Mouse (Mus musculus) liver, postnatal 0 days (tissue): Measurements from ENCODE around the gene Ncor2. TPM values are rescaled to one million over a fixed set of nuclear protein-coding genes. Genes with fewer than 3 reads are reported as not detected.

ENCODE experiments used
- ATAC-seq: fragments of 200-750 bp; cut with Nextera tagmentation; 2 replicates; pipeline ENCODE4 v1.8.0; 2017; ENCODE audit warnings: mild to moderate bottlenecking, moderate library complexity
- DNase-seq: peaks from one replicate; pipeline ENCODE4 v3.0.0-alpha.2; 2016
- H3K27ac ChIP-seq: fragments of 300-500 bp; sonication (generic); 2 replicates; pipeline ENCODE4 v1.5.1; 2014; ENCODE audit warnings: antibody characterized with exemption, moderate library complexity, mild to moderate bottlenecking, low read depth
- H3K27me3 ChIP-seq: fragments of 300-500 bp; sonication (generic); 2 replicates; pipeline ENCODE4 v1.6.1; 2014; ENCODE audit warnings: low read length, control low read depth, mixed read lengths; ENCODE audit not compliant: insufficient read depth
- H3K36me3 ChIP-seq: fragments of 300-500 bp; sonication (generic); replicated peaks from 2 replicates; pipeline ENCODE4 v1.6.1; 2014; ENCODE audit warnings: mild to moderate bottlenecking, control low read depth, low read length, moderate library complexity, mixed read lengths; ENCODE audit not compliant: insufficient read depth
- H3K4me1 ChIP-seq: fragments of 300-500 bp; sonication (generic); 2 replicates; pipeline ENCODE4 v1.6.1; 2014; ENCODE audit warnings: antibody characterized with exemption, mild to moderate bottlenecking, control low read depth; ENCODE audit not compliant: insufficient read depth
- H3K4me2 ChIP-seq: fragments of 300-500 bp; sonication (generic); 2 replicates; pipeline ENCODE4 v1.6.1; 2014; ENCODE audit warnings: low read depth, mild to moderate bottlenecking, low read length, moderate library complexity, mixed read lengths
- H3K4me3 ChIP-seq: fragments of 300-500 bp; sonication (generic); 2 replicates; pipeline ENCODE4 v1.5.1; 2014; ENCODE audit warnings: low read depth, low read length
- H3K9ac ChIP-seq: fragments of 300-500 bp; sonication (generic); replicated peaks from 2 replicates; pipeline ENCODE4 v1.6.1; 2014; ENCODE audit warnings: mild to moderate bottlenecking, moderate library complexity
- H3K9me3 ChIP-seq: fragments of 300-500 bp; sonication (generic); 2 replicates; pipeline ENCODE4 v1.6.1; 2016; ENCODE audit warnings: mild to moderate bottlenecking, control low read depth, low read length, mixed read lengths
- CTCF ChIP-seq: sonication (generic); IDR thresholded peaks from 2 replicates; pipeline ENCODE4 v1.5.1; 2016; ENCODE audit warnings: antibody characterized with exemption, low read depth
- EP300 ChIP-seq: IDR thresholded peaks from 2 replicates; pipeline ENCODE4 v1.6.1; 2016; ENCODE audit warnings: antibody characterized with exemption, low read depth, mild to moderate bottlenecking
- WGBS: fragments of 180-500 bp; shearing (Covaris S2); extraction: QIAGEN DNeasy Blood & Tissue Kit; methylation state at CpG from one replicate; pipeline ENCODE4 v1.1.7; 2014; ENCODE audit not compliant: insufficient replicate concordance; 5-methylcytosine and 5-hydroxymethylcytosine counted together
- polyA plus RNA-seq: library from polyadenylated mRNA; unstranded; fragments of >200 nt; fragmentation: Nextera tagmentation; extraction: Ambion mirVana; gene quantifications from 2 replicates; pipeline ENCODE4 v1.2.1, GENCODE M21; 2015

Gene Ncor2
- polyA plus RNA-seq, 1 experiment from 2014 or later, result 3.1 TPM

DNA sequence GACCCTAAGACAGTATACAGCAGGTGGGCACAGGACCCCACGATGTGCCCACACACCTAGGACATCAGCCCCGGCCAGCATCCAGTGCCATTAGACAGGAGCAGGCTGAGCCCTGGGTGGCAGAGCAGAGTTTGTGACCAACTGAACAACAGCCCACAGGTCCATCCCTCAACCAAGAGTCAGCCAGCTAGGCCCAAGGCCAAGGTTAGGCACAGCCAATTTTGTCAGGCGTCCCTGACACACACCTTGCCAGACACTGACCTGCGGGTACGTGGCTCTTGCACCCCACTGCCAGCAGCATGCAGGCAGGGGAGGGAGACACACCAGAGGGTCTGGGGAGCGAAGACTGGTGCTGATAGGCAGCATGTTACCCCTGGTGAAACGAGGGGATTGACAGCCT is 57.0 kb downstream of the Ncor2 start:
- Histone ChIP-seq H3K27ac (no peak overlapping the region), H3K4me1 (no peaks in the 10 kb centered on the region), H3K9me3 (no peaks in the 10 kb centered on the region), H3K36me3 (peaks cover 11% of the 10 kb centered on the region), H3K9ac (no peak overlapping the region), H3K27me3 (no peaks in the 10 kb centered on the region), H3K4me3 (no peak overlapping the region), H3K4me2 (no peak overlapping the region)
- no peak for ATAC-seq
- DNase-seq, result no peak
- WGBS, result 88% methylated on average over 7 of the region's 7 CpGs
- TF ChIP-seq EP300, result no peak
- no peak for TF ChIP-seq CTCF

DNA sequence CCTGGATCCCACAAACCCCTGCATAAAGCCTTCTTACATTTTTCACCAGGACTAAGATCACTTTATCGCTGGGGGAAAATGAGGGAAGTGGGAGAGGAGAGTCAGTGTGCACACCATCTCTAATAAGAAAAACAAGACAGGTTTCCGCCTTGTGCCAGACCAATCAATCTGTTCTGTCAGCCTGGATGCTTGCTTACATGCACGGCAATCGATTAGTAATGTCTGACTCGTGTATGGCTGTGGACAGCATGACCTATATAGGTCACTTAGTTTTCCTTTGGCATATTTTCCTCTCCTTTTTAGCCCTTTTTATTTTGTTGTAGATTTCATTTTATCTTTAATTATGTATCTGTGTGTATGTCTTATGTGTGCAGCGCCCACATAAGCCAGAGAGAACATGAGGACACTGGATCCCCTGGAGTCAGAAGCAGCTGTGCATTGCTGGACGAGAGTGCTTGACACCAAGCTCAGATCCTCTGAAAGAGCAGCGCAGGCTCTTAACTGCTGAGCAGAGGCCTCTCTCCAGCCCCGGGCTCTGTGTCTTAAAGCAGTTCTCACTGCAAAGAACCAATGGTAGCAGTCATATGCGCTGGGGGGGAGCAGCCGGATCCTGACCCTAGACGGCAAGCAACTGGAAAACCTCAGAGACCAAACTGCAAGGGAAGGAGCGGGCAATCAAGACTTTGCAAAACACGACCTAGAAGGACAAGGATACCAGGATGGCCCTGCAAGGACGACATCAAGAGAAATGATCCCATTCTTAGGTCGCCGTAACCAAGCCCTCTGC is 58.3 kb downstream of the Ncor2 start:
- WGBS, result 80% methylated on average over 17 of the region's 17 CpGs
- H3K36me3 ChIP-seq, result peaks cover 11% of the 10 kb centered on the region

DNA sequence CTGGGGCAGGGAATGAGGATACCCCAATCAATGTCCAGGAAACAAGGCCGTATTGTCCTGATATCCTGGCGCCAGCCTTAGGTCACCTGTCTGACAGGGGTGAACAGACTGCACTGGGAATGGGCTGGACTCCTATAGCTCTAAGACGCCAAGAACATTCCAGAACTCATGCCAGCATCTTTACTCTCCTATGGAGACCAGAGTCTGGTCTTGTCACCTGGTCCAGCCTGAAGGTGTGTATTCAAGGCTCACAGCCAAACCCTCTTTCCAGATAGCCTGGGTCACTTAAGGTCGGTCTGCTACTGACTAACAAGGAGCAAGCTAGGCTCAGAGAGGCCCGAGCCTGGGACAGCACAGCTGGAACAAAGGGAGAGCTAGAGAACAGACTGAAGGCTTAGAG is 61.8 kb downstream of the Ncor2 start:
- H3K9me3 ChIP-seq, result no peaks in the 10 kb centered on the region
- no peak overlapping the region for H3K27ac ChIP-seq
- no peak overlapping the region for H3K9ac ChIP-seq
- H3K4me2 ChIP-seq, result no peak overlapping the region
- WGBS, result 81% methylated on average over 5 of the region's 5 CpGs
- TF ChIP-seq EP300 (no peak), CTCF (no peak)
- peaks cover 11% of the 10 kb centered on the region for H3K36me3 ChIP-seq
- DNase-seq (no peak), ATAC-seq (no peak)
- no peaks in the 10 kb centered on the region for H3K4me1 ChIP-seq
- no peaks in the 10 kb centered on the region for H3K27me3 ChIP-seq
- no peak overlapping the region for H3K4me3 ChIP-seq

More for the DNA sequence above, 58.3 kb downstream of the Ncor2 start:
- Histone ChIP-seq H3K4me3 (no peak overlapping the region), H3K9ac (no peak overlapping the region), H3K9me3 (no peaks in the 10 kb centered on the region), H3K27me3 (no peaks in the 10 kb centered on the region), H3K4me2 (no peak overlapping the region), H3K4me1 (no peaks in the 10 kb centered on the region), H3K27ac (no peak overlapping the region)
- TF ChIP-seq EP300 (no peak), CTCF (no peak)
- DNase-seq (no peak), ATAC-seq (no peak)

GRCm38 (mm10) chr5:125113029-125113428 is 66.0 kb downstream of the Ncor2 start:
- no peak for ATAC-seq
- H3K4me2 ChIP-seq, result no peak overlapping the region
- no peaks in the 10 kb centered on the region for H3K4me1 ChIP-seq
- WGBS, result 81% methylated on average over 5 of the region's 5 CpGs
- H3K36me3 ChIP-seq, result peaks cover 2% of the 10 kb centered on the region
- no peak for DNase-seq
- no peak overlapping the region for H3K4me3 ChIP-seq
- no peak overlapping the region for H3K9ac ChIP-seq
- H3K9me3 ChIP-seq, result no peaks in the 10 kb centered on the region
- H3K27me3 ChIP-seq, result no peaks in the 10 kb centered on the region
- no peak overlapping the region for H3K27ac ChIP-seq
- no peak for TF ChIP-seq CTCF
- TF ChIP-seq EP300, result no peak

- no peak overlapping the region for H3K4me2 ChIP-seq
- H3K4me3 ChIP-seq, result no peak overlapping the region
- H3K36me3 ChIP-seq, result no peaks in the 10 kb centered on the region; the same call in none of the 2 replicates
- no peak for ATAC-seq
- H3K4me1 ChIP-seq, result no peaks in the 10 kb centered on the region
- 85% methylated on average over 1 of the region's 1 CpGs for WGBS
- no peaks in the 10 kb centered on the region for H3K27me3 ChIP-seq
- H3K9ac ChIP-seq, result no peak overlapping the region
- TF ChIP-seq EP300, result no peak
- TF ChIP-seq CTCF, result no peak
- DNase-seq, result no peak
- no peak overlapping the region for H3K27ac ChIP-seq
- no peaks in the 10 kb centered on the region for H3K9me3 ChIP-seq
Measured at GRCm38 (mm10) chr5:125112588-125112987, 66.4 kb downstream of the Ncor2 start.

DNA sequence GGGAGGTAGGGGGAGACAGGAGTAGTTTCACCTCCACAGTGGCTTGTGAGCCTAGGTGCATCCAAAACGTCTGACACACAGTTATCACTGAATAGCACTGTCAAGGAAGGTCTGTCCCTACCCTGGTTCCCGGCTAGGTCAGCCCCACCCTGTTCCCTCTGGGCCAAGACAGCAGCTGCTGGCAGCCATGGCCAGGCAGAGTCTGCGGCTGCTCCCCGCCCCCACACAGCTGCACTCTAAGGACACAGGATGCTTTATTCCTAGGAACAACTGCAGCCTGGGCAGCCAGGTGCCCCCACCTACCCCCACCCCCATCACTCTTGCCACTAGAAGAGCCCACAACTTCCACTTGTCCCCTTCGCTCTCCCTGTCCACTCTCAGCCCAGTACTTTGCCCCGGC is 67.9 kb downstream of the Ncor2 start:
- DNase-seq, result no peak
- Histone ChIP-seq H3K27ac (no peak overlapping the region), H3K36me3 (no peaks in the 10 kb centered on the region; the same call in none of the 2 replicates)

More for the DNA sequence above, 67.9 kb downstream of the Ncor2 start:
- WGBS, result 61% methylated on average over 6 of the region's 6 CpGs
- H3K9me3 ChIP-seq, result no peaks in the 10 kb centered on the region
- TF ChIP-seq CTCF (no peak), EP300 (no peak)
- no peak overlapping the region for H3K4me3 ChIP-seq
- peaks cover 2% of the 10 kb centered on the region; the same call in 1 of the 2 replicates for H3K4me1 ChIP-seq
- no peak overlapping the region for H3K9ac ChIP-seq
- no peaks in the 10 kb centered on the region for H3K27me3 ChIP-seq
- H3K4me2 ChIP-seq, result no peak overlapping the region
- ATAC-seq, result no peak
